Mouse (Mus musculus): ENCODE data around the gene Tmed4. TPM values are rescaled to one million over a fixed set of nuclear protein-coding genes. Genes with fewer than 3 reads are reported as not detected.
"Not testable (repeated sequence)": the region's sequence is repeated elsewhere in the genome, so short reads cannot be mapped to it uniquely, and the experiment has no call there.

The Tmed4 gene
- polyA plus RNA-seq, 1 experiment from 2014 or later: 79.0 TPM

- DNase-seq (ENCODE audit: low spot score): no peak
These were observed 1.1 kb downstream of the Tmed4 start for GRCm38 (mm10) chr11:6273607-6274006.

GRCm38 (mm10) chr11:6267320-6268254 lies 7.1 kb downstream of the Tmed4 start, which contains the start of gene Ddx56:
Gene Ddx56, minus strand, starts transcription at chr11:6267772.
- DNase-seq (ENCODE audit: low spot score): peak; percentile 94

- no peak for DNase-seq (ENCODE audit: low spot score)
These were observed 8.0 kb downstream of the Tmed4 start for GRCm38 (mm10) chr11:6266621-6267020.

- peak; percentile 76 for DNase-seq (ENCODE audit: low spot score)
These were observed 13.1 kb downstream of the Tmed4 start for GRCm38 (mm10) chr11:6261434-6262082.

- DNase-seq (ENCODE audit: low spot score): no peak
These were observed 15.3 kb downstream of the Tmed4 start for GRCm38 (mm10) chr11:6259413-6259812.

- DNase-seq (ENCODE audit: low spot score): no peak
These were observed 18.1 kb downstream of the Tmed4 start for GRCm38 (mm10) chr11:6256490-6257072.

GRCm38 (mm10) chr11:6254602-6255001 lies 20.1 kb downstream of the Tmed4 start:
- DNase-seq (ENCODE audit: low spot score): not testable (repeated sequence)

- DNase-seq (ENCODE audit: low spot score): no peak
These were observed 21.8 kb downstream of the Tmed4 start for GRCm38 (mm10) chr11:6252824-6253223.

GRCm38 (mm10) chr11:6252248-6252647 lies 22.4 kb downstream of the Tmed4 start:
- DNase-seq (ENCODE audit: low spot score): no peak

- DNase-seq (ENCODE audit: low spot score): peak; percentile 12
These were observed 30.0 kb downstream of the Tmed4 start for GRCm38 (mm10) chr11:6244707-6245106.

GRCm38 (mm10) chr11:6233025-6233424 lies 41.6 kb downstream of the Tmed4 start:
- DNase-seq (ENCODE audit: low spot score): no peak

- DNase-seq (ENCODE audit: low spot score): no peak
These were observed 44.7 kb downstream of the Tmed4 start, which contains the start of gene Npc1l1 for GRCm38 (mm10) chr11:6230012-6230411. Gene Npc1l1, minus strand, starts transcription at chr11:6230143.

- no peak for DNase-seq (ENCODE audit: low spot score)
These were observed 50.0 kb downstream of the Tmed4 start for GRCm38 (mm10) chr11:6224541-6225229.

GRCm38 (mm10) chr11:6222187-6222586 lies 52.5 kb downstream of the Tmed4 start:
- DNase-seq (ENCODE audit: low spot score): no peak

Other genes starting within 250 kb of the Tmed4 start
- gene Camk2b, start 208.5 kb downstream of the Tmed4 start, polyA plus RNA-seq (2015; fragmentation: Nextera tagmentation; extraction: Ambion mirVana): 2.0 and 2.3 TPM in 2 replicates
- gene A730071L15Rik, start 74.8 kb downstream of the Tmed4 start, polyA plus RNA-seq (2015; fragmentation: Nextera tagmentation; extraction: Ambion mirVana): 0.55 and 0.93 TPM in 2 replicates
- gene Nudcd3, start 74.5 kb downstream of the Tmed4 start, polyA plus RNA-seq (2015; fragmentation: Nextera tagmentation; extraction: Ambion mirVana): 33.5 and 37.7 TPM in 2 replicates
- gene Npc1l1, start 44.7 kb downstream of the Tmed4 start, polyA plus RNA-seq (2015; fragmentation: Nextera tagmentation; extraction: Ambion mirVana): 0.04 TPM in 2 replicates
- gene Ddx56, start 7.1 kb downstream of the Tmed4 start, polyA plus RNA-seq (2015; fragmentation: Nextera tagmentation; extraction: Ambion mirVana): 81.6 and 83.9 TPM in 2 replicates
- 82.0 and 83.5 TPM in 2 replicates for gene Ogdh, start 16.8 kb upstream of the Tmed4 start, polyA plus RNA-seq (2015; fragmentation: Nextera tagmentation; extraction: Ambion mirVana)
- gene Zmiz2, start 114.2 kb upstream of the Tmed4 start, polyA plus RNA-seq (2015; fragmentation: Nextera tagmentation; extraction: Ambion mirVana): 12.2 and 14.9 TPM in 2 replicates
- gene Ppia, start 140.6 kb upstream of the Tmed4 start, polyA plus RNA-seq (2015; fragmentation: Nextera tagmentation; extraction: Ambion mirVana): 7,546 and 8,495 TPM in 2 replicates
- 715 and 776 TPM in 2 replicates for gene H2afv, start 169.6 kb upstream of the Tmed4 start, polyA plus RNA-seq (2015; fragmentation: Nextera tagmentation; extraction: Ambion mirVana)
- gene Purb, start 201.0 kb upstream of the Tmed4 start, polyA plus RNA-seq (2015; fragmentation: Nextera tagmentation; extraction: Ambion mirVana): 17.8 and 22.5 TPM in 2 replicates
- 50.6 and 53.8 TPM in 2 replicates for gene Myo1g, start 246.1 kb upstream of the Tmed4 start, polyA plus RNA-seq (2015; fragmentation: Nextera tagmentation; extraction: Ambion mirVana)